Mouse (Mus musculus): ENCODE results near the gene Grin2c. TPM values are rescaled to one million over a fixed set of nuclear protein-coding genes. Genes with fewer than 3 reads are reported as not detected.

Gene Grin2c
- polyA plus RNA-seq, 1 experiment from 2014 or later, result not detected

DNA sequence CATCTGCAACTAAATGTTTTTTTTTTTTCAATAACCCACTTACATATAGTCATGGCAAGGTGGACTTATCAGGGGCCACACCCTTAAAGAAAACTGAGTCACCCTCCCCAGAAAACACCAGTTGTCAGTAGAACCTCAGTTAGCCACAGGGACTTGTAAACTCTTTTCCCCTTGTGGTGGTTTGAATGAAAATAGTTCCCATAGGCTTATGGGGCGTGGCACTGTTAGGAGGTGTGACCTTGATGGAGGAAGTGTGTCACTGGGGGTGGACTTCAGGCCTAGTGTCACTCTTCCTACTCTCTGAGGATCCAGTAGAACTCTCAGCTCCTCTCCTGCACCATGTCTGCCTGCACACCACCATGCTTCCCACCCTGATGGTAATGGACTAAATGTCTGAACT lies 12.7 kb upstream of the Grin2c start:
- no peak overlapping the region for H3K27ac ChIP-seq (ENCODE audit: low read depth)
- H3K4me3 ChIP-seq (ENCODE audit: low read depth, low read length), result no peak overlapping the region
- no peak for DNase-seq (ENCODE audit: low spot score)
- no peaks in the 10 kb centered on the region for H3K36me3 ChIP-seq (ENCODE audit: control insufficient read depth, insufficient read depth, low read length)
- H3K4me2 ChIP-seq (ENCODE audit: low read length), result no peak overlapping the region
- WGBS, result 68% methylated on average over 1 of the region's 1 CpGs
- no peaks in the 10 kb centered on the region for H3K9me3 ChIP-seq (ENCODE audit: control insufficient read depth, low read length)
- no peak overlapping the region for H3K9ac ChIP-seq (ENCODE audit: low read length)
- ATAC-seq (replicated peaks; ENCODE audit: low FRiP score, low TSS enrichment, low read depth), result no peak
- no peaks in the 10 kb centered on the region for H3K27me3 ChIP-seq (replicated peaks; ENCODE audit: control insufficient read depth, insufficient read depth, low read length)
- peaks cover 13% of the 10 kb centered on the region; the same call in 1 of the 2 replicates for H3K4me1 ChIP-seq (replicated peaks; ENCODE audit: control insufficient read depth, insufficient read depth, low read length)

DNA sequence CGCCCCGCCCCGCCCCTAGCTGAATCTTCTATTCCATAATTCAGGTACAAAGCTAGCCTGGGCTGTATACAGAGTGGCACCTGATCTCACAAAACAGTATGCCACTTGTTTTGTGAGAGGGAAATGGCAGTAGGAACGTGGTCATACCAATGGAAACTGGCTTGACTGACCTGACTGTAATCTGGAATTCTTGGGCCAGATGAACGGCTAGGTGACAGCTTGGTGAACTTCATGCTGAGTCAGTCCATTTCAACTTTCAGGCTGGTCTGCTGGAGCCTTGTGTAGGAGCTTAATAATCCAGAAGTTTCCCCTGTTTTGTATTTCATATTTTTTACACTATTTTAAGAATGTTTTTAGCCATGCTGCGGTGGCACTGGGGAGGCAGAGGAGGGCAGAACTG lies 11.1 kb upstream of the Grin2c start:
- DNase-seq (ENCODE audit: low spot score) (no peak), ATAC-seq (replicated peaks; ENCODE audit: low FRiP score, low TSS enrichment, low read depth) (no peak)
- Histone ChIP-seq H3K4me1 (replicated peaks; ENCODE audit: control insufficient read depth, insufficient read depth, low read length) (peaks cover 13% of the 10 kb centered on the region; the same call in 1 of the 2 replicates), H3K9me3 (ENCODE audit: control insufficient read depth, low read length) (no peaks in the 10 kb centered on the region), H3K27me3 (replicated peaks; ENCODE audit: control insufficient read depth, insufficient read depth, low read length) (no peaks in the 10 kb centered on the region), H3K9ac (ENCODE audit: low read length) (no peak overlapping the region), H3K27ac (ENCODE audit: low read depth) (no peak overlapping the region), H3K36me3 (ENCODE audit: control insufficient read depth, insufficient read depth, low read length) (no peaks in the 10 kb centered on the region), H3K4me2 (ENCODE audit: low read length) (peak overlapping the region; percentile 68), H3K4me3 (ENCODE audit: low read depth, low read length) (no peak overlapping the region)
- WGBS, result 66% methylated on average over 6 of the region's 6 CpGs

DNA sequence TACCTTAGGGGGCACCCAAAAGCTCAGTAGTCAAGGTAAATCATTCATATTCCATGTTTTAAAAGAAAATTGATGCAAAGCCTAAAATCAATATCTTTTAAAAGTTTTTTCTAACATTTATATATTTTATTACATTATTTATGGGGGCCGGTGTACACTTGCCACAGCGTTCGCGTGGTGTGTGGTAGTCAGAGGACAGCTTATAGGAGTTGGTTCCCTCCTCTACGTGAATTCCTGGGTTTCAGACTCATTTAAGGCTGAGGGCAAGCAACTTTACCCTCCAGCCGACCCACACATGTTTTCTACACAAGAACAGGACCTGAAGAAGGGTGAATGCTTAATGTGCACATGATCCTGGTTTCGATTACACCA lies 10.5 kb upstream of the Grin2c start:
- Histone ChIP-seq H3K9ac (ENCODE audit: low read length) (peak overlapping the region; percentile 55), H3K9me3 (ENCODE audit: control insufficient read depth, low read length) (no peaks in the 10 kb centered on the region), H3K4me2 (ENCODE audit: low read length) (peak overlapping the region; percentile 68), H3K27me3 (replicated peaks; ENCODE audit: control insufficient read depth, insufficient read depth, low read length) (no peaks in the 10 kb centered on the region), H3K4me1 (replicated peaks; ENCODE audit: control insufficient read depth, insufficient read depth, low read length) (peaks cover 13% of the 10 kb centered on the region; the same call in 1 of the 2 replicates), H3K4me3 (ENCODE audit: low read depth, low read length) (peak overlapping the region; percentile 70), H3K27ac (ENCODE audit: low read depth) (peak overlapping the region; percentile 71; the same call in 1 of the 2 replicates), H3K36me3 (ENCODE audit: control insufficient read depth, insufficient read depth, low read length) (no peaks in the 10 kb centered on the region)
- no peak for DNase-seq (ENCODE audit: low spot score)
- WGBS, result 19% methylated on average over 7 of the region's 7 CpGs
- no peak for ATAC-seq (replicated peaks; ENCODE audit: low FRiP score, low TSS enrichment, low read depth)

- Histone ChIP-seq H3K27ac (ENCODE audit: low read depth) (peak within 1 kb of the TSS; percentile 71), H3K4me1 (replicated peaks; ENCODE audit: control insufficient read depth, insufficient read depth, low read length) (peaks cover 13% of the 10 kb centered on the region; the same call in 1 of the 2 replicates), H3K4me3 (ENCODE audit: low read depth, low read length) (peak within 1 kb of the TSS; percentile 70), H3K9me3 (ENCODE audit: control insufficient read depth, low read length) (no peaks in the 10 kb centered on the region), H3K4me2 (ENCODE audit: low read length) (peak within 1 kb of the TSS; percentile 75), H3K27me3 (replicated peaks; ENCODE audit: control insufficient read depth, insufficient read depth, low read length) (no peaks in the 10 kb centered on the region), H3K36me3 (ENCODE audit: control insufficient read depth, insufficient read depth, low read length) (no peaks in the 10 kb centered on the region), H3K9ac (ENCODE audit: low read length) (peak within 1 kb of the TSS; percentile 55)
- WGBS, result under 1% methylated on average over 42 of the region's 42 CpGs
- peak; percentile 98 for DNase-seq (ENCODE audit: low spot score)
- ATAC-seq (replicated peaks; ENCODE audit: low FRiP score, low TSS enrichment, low read depth), result peak; percentile 96
Measured at GRCm38 (mm10) chr11:115276780-115277603, 9.9 kb upstream of the Grin2c start, which contains the start of gene Fdxr. Gene Fdxr (minus strand): TSS chr11:115277050.

- Histone ChIP-seq H3K4me1 (replicated peaks; ENCODE audit: control insufficient read depth, insufficient read depth, low read length) (peaks cover 13% of the 10 kb centered on the region; the same call in 1 of the 2 replicates), H3K27me3 (replicated peaks; ENCODE audit: control insufficient read depth, insufficient read depth, low read length) (no peaks in the 10 kb centered on the region), H3K4me3 (ENCODE audit: low read depth, low read length) (peak overlapping the region; percentile 70), H3K9ac (ENCODE audit: low read length) (peak overlapping the region; percentile 46), H3K4me2 (ENCODE audit: low read length) (peak overlapping the region; percentile 75), H3K9me3 (ENCODE audit: control insufficient read depth, low read length) (no peaks in the 10 kb centered on the region), H3K36me3 (ENCODE audit: control insufficient read depth, insufficient read depth, low read length) (no peaks in the 10 kb centered on the region), H3K27ac (ENCODE audit: low read depth) (no peak overlapping the region)
- DNase-seq (ENCODE audit: low spot score), result no peak
- ATAC-seq (replicated peaks; ENCODE audit: low FRiP score, low TSS enrichment, low read depth), result no peak
- WGBS, result 71% methylated on average over 3 of the region's 3 CpGs
Measured at GRCm38 (mm10) chr11:115275954-115276353, 8.9 kb upstream of the Grin2c start.

DNA sequence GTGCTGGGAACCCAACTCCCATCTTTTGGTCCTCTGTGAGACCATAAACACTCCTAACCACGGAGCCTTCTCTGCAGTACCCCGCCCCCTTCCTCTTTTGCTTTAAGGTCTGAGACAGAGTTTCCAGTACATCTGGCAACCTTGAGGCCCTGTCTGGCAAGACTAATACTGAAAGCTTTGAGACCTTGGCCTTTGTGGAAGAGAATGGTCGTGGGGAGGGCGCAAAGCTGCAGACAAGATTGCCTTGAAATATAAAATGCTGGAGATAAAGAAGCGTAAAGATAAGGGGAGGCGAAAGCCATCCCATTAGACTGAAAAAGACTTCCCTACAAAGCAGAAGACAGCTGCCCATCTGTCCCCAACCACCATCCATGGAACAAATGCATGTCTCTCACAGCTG lies 8.5 kb upstream of the Grin2c start:
- WGBS, result 66% methylated on average over 6 of the region's 6 CpGs
- ATAC-seq (replicated peaks; ENCODE audit: low FRiP score, low TSS enrichment, low read depth) (no peak), DNase-seq (ENCODE audit: low spot score) (no peak)
- Histone ChIP-seq H3K4me1 (replicated peaks; ENCODE audit: control insufficient read depth, insufficient read depth, low read length) (peaks cover 13% of the 10 kb centered on the region; the same call in 1 of the 2 replicates), H3K27ac (ENCODE audit: low read depth) (no peak overlapping the region), H3K9me3 (ENCODE audit: control insufficient read depth, low read length) (no peaks in the 10 kb centered on the region), H3K27me3 (replicated peaks; ENCODE audit: control insufficient read depth, insufficient read depth, low read length) (no peaks in the 10 kb centered on the region), H3K9ac (ENCODE audit: low read length) (no peak overlapping the region), H3K4me3 (ENCODE audit: low read depth, low read length) (no peak overlapping the region), H3K4me2 (ENCODE audit: low read length) (0 out of 2 replicates have a peak overlapping the region, but pooled peaks have one; percentile 75), H3K36me3 (ENCODE audit: control insufficient read depth, insufficient read depth, low read length) (no peaks in the 10 kb centered on the region)

GRCm38 (mm10) chr11:115274771-115275170 lies 7.7 kb upstream of the Grin2c start:
- 76% methylated on average over 6 of the region's 6 CpGs for WGBS
- Histone ChIP-seq H3K36me3 (ENCODE audit: control insufficient read depth, insufficient read depth, low read length) (no peaks in the 10 kb centered on the region), H3K27ac (ENCODE audit: low read depth) (no peak overlapping the region), H3K4me2 (ENCODE audit: low read length) (no peak overlapping the region), H3K9ac (ENCODE audit: low read length) (no peak overlapping the region), H3K4me1 (replicated peaks; ENCODE audit: control insufficient read depth, insufficient read depth, low read length) (peaks cover 13% of the 10 kb centered on the region; the same call in 1 of the 2 replicates), H3K9me3 (ENCODE audit: control insufficient read depth, low read length) (no peaks in the 10 kb centered on the region), H3K4me3 (ENCODE audit: low read depth, low read length) (no peak overlapping the region), H3K27me3 (replicated peaks; ENCODE audit: control insufficient read depth, insufficient read depth, low read length) (no peaks in the 10 kb centered on the region; the same call in 1 of the 2 replicates)
- ATAC-seq (replicated peaks; ENCODE audit: low FRiP score, low TSS enrichment, low read depth), result no peak
- no peak for DNase-seq (ENCODE audit: low spot score)

DNA sequence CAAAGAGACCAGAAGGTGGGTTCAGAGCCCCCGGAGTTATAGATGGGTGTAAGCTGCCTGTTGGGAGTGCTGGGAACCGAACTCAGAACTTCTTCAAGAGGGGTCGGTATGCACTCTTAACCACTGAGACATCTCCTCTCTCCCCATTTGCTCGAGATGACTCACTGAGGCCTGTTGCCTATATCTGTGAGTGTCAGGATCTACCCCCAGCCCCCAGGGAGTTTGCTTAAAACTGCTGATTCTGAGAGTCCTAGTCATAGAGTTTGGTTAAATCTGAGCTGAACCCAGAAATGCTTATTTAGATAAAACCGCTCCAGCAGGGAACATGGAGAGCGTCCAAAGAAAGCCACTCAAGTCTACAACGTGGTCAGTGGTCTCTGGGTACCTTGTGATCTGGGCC lies 7.1 kb upstream of the Grin2c start:
- no peak overlapping the region for H3K27ac ChIP-seq (ENCODE audit: low read depth)
- 82% methylated on average over 7 of the region's 7 CpGs for WGBS
- H3K9ac ChIP-seq (ENCODE audit: low read length), result no peak overlapping the region
- H3K27me3 ChIP-seq (replicated peaks; ENCODE audit: control insufficient read depth, insufficient read depth, low read length), result peaks cover 2% of the 10 kb centered on the region; the same call in 1 of the 2 replicates
- ATAC-seq (replicated peaks; ENCODE audit: low FRiP score, low TSS enrichment, low read depth) (no peak), DNase-seq (ENCODE audit: low spot score) (no peak)
- H3K4me1 ChIP-seq (replicated peaks; ENCODE audit: control insufficient read depth, insufficient read depth, low read length), result peaks cover 13% of the 10 kb centered on the region; the same call in 1 of the 2 replicates
- H3K9me3 ChIP-seq (ENCODE audit: control insufficient read depth, low read length), result no peaks in the 10 kb centered on the region
- 0 out of 2 replicates have a peak, but pooled peaks cover 3% of the 10 kb centered on the region for H3K36me3 ChIP-seq (ENCODE audit: control insufficient read depth, insufficient read depth, low read length)
- H3K4me2 ChIP-seq (ENCODE audit: low read length), result no peak overlapping the region
- H3K4me3 ChIP-seq (ENCODE audit: low read depth, low read length), result no peak overlapping the region
